Mouse (Mus musculus): ENCODE measurements around the gene Rnf214.

GRCm38 (mm10) chr9:45911673-45912072 lies 5.0 kb upstream of the Rnf214 start:
- TF ChIP-seq CTCF (IDR thresholded peaks at IDR 0.05), result peak; percentile 82
- no peak for TF ChIP-seq EP300 (IDR thresholded peaks at IDR 0.05)

All from lung, postnatal 0 days (tissue).